Mouse (Mus musculus): ENCODE data around the gene D630039A03Rik.

Gene D630039A03Rik

GRCm38 (mm10) chr4:57916201-57916661 is at the start of gene D630039A03Rik:
TSS of gene D630039A03Rik (minus strand) at chr4:57916297.
- DNase-seq (ENCODE audit: low spot score in 2 of 2), result peak in 1 of 2 experiments; percentile 29

- no peak for DNase-seq (ENCODE audit: low spot score in 2 of 2)
These were observed 49.4 kb upstream of the D630039A03Rik start for GRCm38 (mm10) chr4:57965516-57965915.

GRCm38 (mm10) chr4:57964143-57964542 is 48.0 kb upstream of the D630039A03Rik start:
- no peak for DNase-seq (ENCODE audit: low spot score in 2 of 2)

- no peak for DNase-seq (ENCODE audit: low spot score in 2 of 2)
These were observed 43.0 kb upstream of the D630039A03Rik start for GRCm38 (mm10) chr4:57959056-57959455.

- DNase-seq (ENCODE audit: low spot score in 2 of 2), result no peak
These were observed 42.0 kb upstream of the D630039A03Rik start for GRCm38 (mm10) chr4:57958098-57958497.

- DNase-seq (ENCODE audit: low spot score in 2 of 2), result no peak
These were observed 41.3 kb upstream of the D630039A03Rik start for GRCm38 (mm10) chr4:57957200-57958085.

- peak; percentile 83 to 96 for DNase-seq (ENCODE audit: low spot score in 2 of 2)
These were observed 40.2 kb upstream of the D630039A03Rik start, which contains the start of gene Txn1 for GRCm38 (mm10) chr4:57956029-57956960. TSS of gene Txn1 (minus strand) at chr4:57956411.

- DNase-seq (ENCODE audit: low spot score in 2 of 2), result peak; percentile 27 to 40
These were observed 39.5 kb upstream of the D630039A03Rik start for GRCm38 (mm10) chr4:57955544-57955958.

- DNase-seq (ENCODE audit: low spot score in 2 of 2), result no peak
These were observed 38.9 kb upstream of the D630039A03Rik start for GRCm38 (mm10) chr4:57954991-57955390.

- DNase-seq (ENCODE audit: low spot score in 2 of 2), result no peak
These were observed 38.5 kb upstream of the D630039A03Rik start for GRCm38 (mm10) chr4:57954580-57954979.

- no peak for DNase-seq (ENCODE audit: low spot score in 2 of 2)
These were observed 37.7 kb upstream of the D630039A03Rik start for GRCm38 (mm10) chr4:57953796-57954195.

GRCm38 (mm10) chr4:57952891-57953290 is 36.8 kb upstream of the D630039A03Rik start:
- no peak for DNase-seq (ENCODE audit: low spot score in 2 of 2)

- DNase-seq (ENCODE audit: low spot score in 2 of 2), result no peak
These were observed 36.3 kb upstream of the D630039A03Rik start for GRCm38 (mm10) chr4:57952416-57952815.

- no peak for DNase-seq (ENCODE audit: low spot score in 2 of 2)
These were observed 33.8 kb upstream of the D630039A03Rik start for GRCm38 (mm10) chr4:57949866-57950265.

GRCm38 (mm10) chr4:57947476-57947875 is 31.4 kb upstream of the D630039A03Rik start:
- no peak for DNase-seq (ENCODE audit: low spot score in 2 of 2)

GRCm38 (mm10) chr4:57947036-57947435 is 30.9 kb upstream of the D630039A03Rik start:
- DNase-seq (ENCODE audit: low spot score in 2 of 2), result no peak

GRCm38 (mm10) chr4:57942892-57943291 is 26.8 kb upstream of the D630039A03Rik start:
- no peak for DNase-seq (ENCODE audit: low spot score in 2 of 2)

- no peak for DNase-seq (ENCODE audit: low spot score in 2 of 2)
These were observed 24.5 kb upstream of the D630039A03Rik start for GRCm38 (mm10) chr4:57940631-57941030.

GRCm38 (mm10) chr4:57937292-57937691 is 21.2 kb upstream of the D630039A03Rik start:
- no peak for DNase-seq (ENCODE audit: low spot score in 2 of 2)

- no peak for DNase-seq (ENCODE audit: low spot score in 2 of 2)
These were observed 18.1 kb upstream of the D630039A03Rik start for GRCm38 (mm10) chr4:57934181-57934580.

GRCm38 (mm10) chr4:57930559-57931170 is 14.6 kb upstream of the D630039A03Rik start:
- DNase-seq (ENCODE audit: low spot score in 2 of 2), result no peak
